Mouse (Mus musculus) testis, postnatal 10 days (tissue): ENCODE data around the gene Nrbp1.

Experiments
- DNase-seq: peaks from one replicate; pipeline ENCODE4 v3.0.0; 2021; ENCODE audit warnings: low spot score

The Nrbp1 gene

DNA sequence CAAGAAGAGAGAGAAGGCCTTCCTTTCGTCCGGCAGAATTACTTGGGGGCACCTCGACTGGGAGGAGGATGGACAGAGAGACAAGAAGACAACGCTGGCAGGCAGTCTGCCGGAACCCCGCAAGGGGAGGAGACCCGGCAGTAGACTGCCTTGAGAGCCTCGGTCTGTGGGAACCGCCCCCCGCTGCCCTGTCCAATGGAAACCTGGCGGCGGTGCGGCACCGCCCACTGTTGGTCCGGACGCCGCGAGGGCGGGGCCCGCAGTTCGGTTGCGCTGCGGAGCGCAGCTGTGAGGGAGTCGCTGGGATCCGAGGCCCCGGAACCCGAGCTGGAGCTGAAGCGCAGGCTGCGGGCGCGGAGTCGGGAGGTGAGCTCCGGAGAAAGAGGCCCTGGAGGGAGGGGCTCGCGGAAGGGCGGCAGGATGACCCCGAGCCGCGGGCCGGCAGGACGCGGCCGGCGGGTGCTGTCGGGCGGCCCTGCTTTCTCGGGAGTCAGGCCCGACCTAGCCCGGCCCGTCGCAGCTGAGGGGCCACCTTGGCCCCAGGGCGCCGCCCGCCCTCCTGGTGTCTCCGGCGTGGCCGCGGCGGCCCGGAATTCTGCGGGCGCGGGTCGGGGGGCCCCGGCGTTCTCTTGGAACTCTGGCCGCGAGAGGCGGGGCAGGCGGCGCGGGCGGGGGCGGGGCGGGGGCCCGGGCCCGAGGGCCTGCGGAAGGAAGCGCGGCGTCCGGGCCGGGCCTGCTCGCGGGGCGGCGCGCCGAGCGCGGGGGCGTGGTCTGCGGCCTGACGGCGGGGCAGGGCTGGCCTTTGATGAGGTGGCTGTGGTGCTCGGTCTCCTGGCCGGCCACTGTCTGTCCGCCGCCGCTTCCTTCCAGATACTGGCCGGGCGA lies at the start of gene Nrbp1, which contains the start of gene Gm9970:
Nrbp1 (plus strand) TSS at position 228 of the 885 bp plus-strand sequence.
Gm9970 (minus strand) TSS at position 596 of the 885 bp plus-strand sequence.
- peak; percentile 96 for DNase-seq

DNA sequence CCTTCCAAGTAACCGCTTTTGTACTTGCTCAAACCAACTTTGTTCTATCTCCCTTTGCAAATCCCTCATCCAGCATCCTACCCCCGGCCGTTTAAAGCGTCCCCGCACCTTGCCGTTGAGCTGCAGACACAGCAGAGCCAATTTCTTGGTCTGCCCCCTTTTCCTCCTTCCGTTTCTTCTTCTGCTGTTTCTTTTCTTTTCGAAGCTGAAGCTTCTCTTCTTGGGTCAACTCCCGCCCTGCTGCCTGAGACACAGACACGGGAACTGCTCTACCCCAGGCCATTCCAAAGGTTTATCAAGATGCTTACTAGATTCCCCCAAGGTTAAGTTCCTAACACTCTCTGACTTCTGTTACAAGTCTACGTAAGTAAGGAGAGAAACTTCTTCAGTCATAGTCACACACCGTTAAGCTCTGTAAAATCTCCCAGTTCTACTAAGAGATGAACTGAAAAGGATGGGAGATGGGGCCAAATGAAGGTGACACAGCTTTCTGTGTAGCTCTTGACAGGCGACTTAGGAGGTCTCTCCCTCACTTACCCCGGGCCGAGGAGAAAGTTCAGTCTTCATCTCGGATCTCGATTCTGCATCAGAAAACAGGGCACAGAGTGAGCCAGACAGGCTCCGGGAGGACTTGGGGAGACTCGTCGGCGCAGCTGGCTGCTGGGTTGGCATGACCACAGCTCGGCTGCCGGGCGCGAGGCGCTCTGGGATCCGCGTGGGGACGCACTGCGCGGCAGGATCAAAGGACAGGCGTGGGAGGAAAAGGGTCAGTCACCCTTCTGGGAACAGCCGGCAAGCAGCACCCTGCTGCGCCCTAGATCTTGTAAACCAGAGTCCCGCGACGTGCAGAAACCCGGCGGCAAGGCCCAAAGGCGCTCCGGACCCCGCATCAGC lies 48.4 kb upstream of the Nrbp1 start:
- peak; percentile 92 for DNase-seq

DNA sequence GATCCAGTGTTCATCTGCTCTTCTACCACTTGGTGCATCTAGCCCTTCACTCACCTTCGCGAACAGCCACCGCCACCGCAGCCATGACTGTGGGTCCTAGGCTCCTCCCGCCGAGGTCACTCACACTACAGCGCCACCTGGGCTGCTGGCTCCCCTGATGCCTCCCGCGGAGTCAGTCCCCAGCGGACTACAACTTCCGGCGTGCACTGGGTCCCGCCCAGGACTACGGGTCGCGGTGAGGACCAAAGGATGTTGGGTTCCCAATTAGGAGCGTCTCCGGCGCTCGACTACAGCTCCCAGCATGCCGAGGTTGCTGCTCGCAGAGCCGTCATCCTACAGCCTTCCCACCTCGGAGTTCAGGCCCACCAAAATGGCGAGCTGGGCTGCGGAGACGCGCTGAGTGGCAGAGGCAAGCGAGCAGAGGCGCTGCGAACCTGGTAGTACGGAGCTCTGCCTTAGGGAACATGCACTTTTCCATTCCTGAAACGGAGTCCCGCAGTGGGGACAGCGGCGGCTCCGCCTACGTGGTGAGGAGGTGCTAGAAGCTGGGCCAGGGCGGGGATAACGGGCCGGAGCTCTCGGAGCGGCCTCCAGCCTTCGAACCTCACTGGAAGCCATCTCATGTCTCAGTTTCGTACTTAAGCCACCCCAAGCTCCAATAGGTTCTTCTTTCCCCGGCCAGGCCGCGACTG lies 47.6 kb upstream of the Nrbp1 start, which contains the start of the genes Snx17 and Eif2b4:
Snx17 (plus strand) TSS at position 289 of the 692 bp plus-strand sequence.
Eif2b4 (minus strand) TSS at position 492 of the 692 bp plus-strand sequence.
- peak; percentile 98 for DNase-seq

DNA sequence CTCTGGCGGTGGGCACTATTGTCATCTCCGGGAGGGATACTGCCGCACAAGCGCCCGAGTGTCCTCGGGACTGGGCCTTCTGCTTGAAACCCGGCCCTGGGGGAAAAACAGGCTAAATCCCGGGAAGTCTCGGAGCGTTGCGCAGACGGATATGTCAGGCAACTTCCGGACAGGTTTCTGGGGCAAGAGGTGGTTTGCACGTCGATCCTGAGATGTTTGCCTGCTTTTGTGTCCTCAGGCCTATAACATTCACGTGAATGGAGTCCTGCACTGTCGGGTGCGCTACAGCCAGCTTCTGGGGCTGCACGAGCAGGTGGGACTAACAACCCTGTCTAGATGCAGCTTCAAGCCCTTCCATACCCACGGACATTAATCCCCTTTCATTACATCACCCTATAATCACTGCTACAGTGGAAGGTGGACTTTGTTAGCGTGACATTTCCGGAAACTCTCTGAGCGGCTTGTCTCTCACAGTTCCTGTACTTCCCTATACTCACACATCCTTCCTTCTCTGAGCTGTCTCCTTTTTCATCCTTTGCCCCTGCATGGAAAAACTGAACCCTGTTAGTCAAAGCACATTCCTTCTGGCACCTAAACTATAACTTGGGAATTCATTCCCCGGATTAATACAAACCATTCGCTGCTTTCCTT lies 46.9 kb upstream of the Nrbp1 start:
- DNase-seq = no peak

DNA sequence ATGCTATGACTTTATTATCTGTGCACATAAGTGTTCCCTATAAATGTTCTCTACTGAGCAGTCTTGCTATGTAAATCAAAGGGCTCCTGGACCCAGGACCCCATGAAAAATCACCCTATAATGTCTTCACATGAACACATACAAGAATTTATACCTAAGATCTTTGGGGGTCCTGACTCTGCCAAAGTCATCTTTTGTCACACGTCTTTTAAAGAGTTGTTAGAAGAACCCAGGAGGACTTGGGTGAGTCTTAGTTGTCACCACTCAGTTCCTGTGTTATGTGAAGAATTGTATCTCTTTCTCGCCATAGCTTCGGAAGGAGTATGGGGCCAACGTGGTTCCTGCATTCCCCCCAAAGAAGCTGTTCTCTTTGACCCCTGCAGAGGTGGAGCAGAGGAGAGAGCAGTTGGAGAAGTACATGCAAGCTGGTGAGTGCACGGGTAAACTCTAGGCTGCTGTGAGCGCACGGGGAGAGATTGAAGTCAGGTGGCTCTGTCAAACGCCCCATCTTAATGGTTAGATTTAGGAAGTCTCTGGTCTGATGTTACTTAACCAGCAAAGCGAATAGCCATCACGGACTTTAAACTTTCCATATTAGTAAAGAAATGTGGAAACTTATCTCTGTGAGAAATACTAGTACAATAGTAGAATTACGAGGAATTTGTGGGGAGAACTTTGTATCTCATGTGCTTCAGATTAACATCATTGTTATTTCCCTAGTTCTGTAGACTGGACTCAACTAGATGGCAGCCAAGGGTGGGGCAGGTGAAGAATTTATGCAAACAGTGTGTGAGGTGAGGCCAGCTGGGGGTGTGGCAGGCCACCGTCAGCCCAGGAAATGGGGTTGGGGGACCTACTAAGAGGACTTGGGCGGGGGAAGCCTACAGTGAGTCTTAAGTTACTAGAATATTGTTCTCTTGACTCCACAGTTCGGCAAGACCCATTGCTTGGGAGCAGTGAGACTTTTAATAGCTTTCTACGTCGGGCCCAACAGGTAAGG lies 45.9 kb upstream of the Nrbp1 start:
- no peak for DNase-seq

DNA sequence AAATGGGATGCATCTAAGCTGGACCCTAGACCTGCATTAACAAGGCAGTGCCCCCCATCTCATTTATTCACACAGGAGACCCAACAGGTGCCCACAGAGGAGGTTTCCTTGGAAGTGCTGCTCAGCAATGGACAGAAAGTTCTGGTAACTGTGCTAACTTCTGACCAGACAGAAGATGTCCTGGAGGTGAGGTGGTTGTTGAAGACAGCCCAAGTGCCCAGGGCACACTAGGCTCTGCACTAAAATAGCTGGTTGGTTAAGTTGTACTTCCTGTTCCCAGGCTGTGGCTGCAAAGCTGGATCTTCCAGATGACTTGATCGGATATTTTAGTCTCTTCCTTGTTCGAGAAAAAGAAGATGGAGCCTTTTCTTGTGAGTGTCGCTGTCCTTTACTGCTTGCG lies 45.0 kb upstream of the Nrbp1 start:
- DNase-seq = no peak

DNA sequence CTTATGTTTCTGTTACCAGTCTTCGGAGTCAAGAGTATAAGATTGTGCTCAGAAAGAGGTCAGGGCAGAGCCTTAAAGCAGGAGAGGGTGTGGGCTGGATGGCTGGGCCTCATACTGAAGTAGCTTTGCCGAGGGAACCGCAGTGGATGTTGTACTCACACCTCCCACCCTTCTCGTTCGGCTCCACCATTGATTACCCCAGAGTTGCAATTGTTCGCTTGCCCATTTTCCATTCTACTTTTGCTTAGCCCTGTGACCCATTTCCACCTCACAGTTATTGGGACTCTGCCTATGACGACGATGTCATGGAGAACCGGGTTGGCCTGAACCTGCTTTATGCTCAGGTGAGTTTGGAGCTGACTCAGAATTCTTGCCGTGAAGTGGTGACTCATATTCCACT lies 44.5 kb upstream of the Nrbp1 start:
- no peak for DNase-seq

DNA sequence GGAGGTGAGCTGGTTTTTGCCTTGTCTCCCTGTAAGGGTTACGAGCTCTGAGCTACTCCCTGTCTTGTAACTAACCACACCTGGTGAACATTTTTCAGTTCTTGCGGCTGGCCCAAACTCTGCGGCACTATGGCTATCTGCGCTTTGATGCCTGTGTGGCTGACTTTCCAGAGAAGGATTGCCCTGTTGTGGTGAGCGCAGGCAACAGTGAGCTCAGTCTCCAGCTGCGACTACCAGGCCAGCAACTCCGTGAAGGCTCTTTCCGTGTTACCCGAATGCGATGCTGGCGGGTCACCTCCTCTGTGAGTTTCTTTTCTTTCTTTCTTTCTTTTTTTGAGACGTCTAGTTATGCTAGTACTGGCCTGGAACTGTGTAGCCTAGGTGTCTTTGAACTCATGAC lies 43.6 kb upstream of the Nrbp1 start:
- DNase-seq = no peak

DNA sequence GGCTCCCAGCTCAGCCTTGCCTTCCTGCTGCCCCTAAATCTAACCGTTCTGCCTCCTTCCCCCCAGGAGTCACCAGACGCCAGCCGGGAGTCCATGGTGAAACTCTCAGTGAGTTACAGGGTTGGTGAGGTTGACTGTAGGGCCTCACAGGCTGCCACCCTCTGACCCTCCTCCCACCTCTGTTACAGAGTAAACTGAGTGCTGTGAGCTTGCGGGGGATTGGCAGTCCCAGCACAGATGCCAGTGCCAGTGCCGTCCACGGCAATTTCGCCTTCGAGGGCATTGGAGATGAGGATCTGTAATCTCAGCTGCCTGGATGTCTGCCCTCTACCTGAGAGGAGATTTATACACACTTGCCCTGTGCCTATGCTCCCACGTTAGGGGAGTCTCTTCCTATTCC lies 42.5 kb upstream of the Nrbp1 start:
- DNase-seq = no peak

DNA sequence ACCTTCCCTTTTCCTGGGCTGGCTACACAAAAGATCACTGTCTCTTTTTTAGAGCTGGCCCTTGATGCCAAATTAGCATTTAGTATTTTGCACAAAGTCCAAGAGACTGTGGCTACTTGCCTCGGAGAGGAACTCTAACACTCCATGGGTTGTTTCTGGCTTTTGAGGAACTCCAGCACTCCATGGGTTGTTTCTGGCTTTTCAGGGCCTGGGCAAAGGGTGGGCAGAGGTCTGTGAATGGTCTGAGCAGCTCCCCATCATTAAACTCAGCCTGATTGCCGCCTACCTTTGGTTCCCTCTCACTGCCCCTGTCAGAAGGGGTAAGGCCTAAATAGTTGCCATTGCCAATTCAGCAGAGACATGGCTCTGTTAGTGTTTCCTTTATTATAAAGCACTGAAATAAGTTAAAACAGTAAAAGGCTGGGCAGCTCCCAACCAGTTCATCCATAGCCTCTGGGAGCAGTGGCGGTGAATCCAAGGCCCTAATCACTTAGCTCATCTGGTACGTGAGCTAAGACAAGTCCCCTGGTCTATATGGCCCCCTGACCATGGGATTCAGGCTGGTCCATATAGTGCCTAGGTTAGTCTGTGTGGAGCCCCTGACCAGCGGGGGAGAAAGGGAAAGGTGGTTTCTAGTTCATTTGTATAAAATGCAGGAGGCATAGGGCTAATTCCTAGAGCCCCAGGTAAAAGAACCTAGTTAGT lies 41.9 kb upstream of the Nrbp1 start:
- no peak for DNase-seq

DNA sequence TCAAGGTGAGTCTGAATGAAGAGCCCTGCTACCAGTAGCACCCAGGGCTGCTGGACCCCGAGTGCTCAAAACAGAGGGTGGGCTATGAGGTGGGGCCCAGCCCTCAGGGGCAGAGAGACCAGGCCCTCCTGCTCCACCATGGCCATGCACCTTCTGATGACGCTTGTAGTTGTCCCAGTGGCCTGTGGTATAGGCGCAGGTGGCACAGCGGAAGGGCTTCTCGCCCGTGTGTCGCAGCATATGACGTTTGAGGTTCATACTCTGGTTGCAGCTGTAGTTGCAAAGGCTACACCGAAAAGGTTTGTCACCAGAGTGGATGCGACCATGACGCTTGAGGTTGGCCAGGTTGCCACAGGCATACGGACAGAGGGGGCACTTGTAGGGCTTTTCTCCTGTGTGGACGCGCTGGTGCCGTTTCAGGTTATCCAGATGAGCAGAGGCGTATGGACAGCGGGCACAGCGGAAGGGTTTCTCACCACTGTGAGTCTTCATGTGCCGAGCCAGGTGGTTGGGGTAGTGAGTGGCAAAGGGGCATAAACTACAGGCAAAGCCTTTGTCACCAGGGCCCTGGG lies 41.3 kb upstream of the Nrbp1 start:
- DNase-seq = no peak

DNA sequence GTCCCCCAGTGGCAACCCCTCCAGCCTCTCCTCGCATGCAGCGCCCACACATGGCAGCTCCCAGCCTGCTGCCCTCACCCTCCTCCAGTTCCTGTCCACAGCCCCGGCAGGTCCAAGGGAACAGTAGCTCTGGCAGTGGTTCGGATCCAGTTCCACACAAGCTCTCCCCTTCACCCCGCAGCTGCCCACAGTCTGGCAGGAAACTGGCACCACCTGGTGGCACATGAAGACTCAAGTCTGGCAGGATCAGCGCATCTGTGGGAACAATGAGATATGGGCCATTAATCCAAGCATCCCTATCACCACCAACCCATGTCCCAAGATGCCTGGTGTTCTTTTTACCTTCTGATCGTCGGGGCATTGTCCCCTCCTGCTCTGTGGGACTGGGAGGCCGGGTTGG lies 40.8 kb upstream of the Nrbp1 start:
- no peak for DNase-seq

DNA sequence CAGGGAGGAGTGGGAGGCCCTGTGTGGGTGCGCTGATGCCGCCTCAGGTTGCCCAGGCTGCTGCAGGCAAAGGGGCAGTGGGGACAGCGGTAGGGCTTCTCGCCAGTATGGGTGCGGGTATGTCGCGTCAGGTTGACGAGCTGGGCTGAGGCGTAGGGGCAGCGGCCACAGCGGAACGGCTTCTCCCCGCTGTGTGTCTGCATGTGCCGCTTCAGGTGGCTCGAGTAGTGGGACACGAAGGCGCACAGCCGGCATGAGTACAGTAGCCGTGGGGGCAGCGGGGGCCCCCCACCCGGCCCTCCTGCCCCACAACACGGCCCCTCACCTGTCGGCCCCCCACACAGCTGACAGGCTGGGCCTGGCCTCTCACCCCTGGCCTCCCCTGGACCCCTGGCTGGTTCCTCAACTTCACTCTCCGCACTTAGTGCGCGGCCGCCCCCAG lies 40.3 kb upstream of the Nrbp1 start:
- peak; percentile 62 for DNase-seq

DNA sequence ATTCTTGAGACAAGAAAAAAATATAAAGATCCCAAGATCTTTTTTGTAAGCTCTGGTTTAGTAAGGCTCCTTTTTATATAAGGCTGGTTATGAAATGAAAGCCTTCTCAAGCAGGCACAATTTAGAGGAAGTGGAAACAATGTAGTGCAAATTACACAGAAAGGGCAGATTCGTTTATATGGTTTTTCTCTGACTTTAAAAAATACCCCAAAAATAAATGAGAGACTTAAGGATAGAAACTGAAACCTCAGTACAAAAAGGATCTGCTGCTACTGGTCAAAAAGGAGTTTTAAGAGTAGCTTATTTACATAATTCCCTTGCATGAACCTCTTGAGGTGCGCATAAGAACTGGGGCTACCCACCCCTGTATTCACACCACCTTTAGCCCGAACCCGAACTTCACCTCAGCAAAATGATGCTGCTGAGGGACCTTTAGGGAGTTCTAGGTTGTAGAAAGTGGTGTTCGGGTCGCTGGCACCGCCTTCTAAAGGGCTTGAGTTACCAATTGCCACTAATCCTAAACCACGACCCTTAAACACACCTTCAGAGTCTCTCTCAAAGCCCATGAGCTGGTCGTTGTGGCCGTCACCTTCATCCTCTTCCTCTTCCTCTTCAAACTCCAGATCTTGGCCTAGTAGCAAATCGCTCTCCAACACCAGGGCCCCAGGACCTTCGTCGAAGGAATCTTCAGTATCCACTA lies 39.5 kb upstream of the Nrbp1 start:
- no peak for DNase-seq

DNA sequence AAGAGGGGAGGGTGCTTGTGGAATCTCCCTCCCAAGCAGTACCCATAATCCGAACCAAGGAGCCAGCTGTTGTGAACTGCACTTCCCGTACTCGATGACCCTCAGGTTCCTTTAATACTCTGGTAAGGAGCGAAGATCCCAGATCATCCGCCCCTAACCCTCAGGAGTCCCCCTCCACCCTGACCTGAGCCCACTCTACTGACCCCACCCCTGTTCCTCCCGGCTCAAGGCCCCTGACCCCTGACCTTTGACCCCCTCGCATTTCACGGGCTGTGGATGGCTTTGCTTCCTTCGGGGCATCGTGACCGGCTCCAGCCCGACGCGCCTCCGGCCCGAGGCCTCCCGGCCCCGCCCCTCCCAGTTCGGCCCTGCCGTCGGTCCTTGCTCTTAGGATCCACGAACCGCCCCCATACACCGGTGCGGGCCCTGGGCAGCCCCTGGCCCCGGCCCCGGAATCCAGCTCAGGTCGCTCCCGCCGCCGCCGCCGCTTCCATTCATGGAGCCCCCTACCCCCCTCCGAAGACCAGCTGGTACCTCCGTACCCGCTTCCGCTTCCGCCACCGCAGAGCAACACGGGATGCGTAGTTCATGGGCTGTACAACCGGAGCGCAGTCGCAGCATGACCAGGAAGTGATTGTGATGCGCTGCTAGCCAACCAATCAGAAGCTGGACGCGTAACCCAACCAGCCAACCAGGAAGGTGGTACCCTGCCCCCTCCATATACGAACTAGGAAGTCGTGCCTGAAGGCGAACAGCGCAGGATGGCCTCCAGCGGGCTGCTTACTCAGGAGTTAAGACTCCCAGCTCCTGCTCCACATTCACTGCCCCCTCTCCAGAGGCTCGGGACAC lies 38.7 kb upstream of the Nrbp1 start, which contains the start of gene Zfp513:
Zfp513 (minus strand) TSS at position 562 of the 849 bp plus-strand sequence.
- DNase-seq = peak; percentile 90

DNA sequence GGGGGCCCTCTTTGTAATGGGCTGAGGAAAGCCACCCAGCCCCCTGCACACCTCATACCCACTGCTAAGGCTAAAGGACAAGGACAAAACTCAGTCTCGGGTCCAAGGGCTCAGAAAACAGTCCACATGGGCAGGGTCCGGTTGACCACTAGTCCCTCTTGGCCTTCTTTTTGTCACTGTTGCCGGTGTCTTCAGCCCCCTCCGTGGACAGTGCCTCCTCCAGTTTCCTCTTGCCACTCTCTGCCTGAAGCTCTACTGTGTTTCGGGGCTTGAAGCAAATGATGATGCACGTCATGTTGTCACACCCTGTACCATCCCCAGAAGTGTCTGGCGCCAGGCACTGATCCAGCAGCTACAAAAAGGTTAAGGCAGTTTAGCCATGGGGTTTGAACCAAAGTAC lies 37.7 kb upstream of the Nrbp1 start:
- no peak for DNase-seq

DNA sequence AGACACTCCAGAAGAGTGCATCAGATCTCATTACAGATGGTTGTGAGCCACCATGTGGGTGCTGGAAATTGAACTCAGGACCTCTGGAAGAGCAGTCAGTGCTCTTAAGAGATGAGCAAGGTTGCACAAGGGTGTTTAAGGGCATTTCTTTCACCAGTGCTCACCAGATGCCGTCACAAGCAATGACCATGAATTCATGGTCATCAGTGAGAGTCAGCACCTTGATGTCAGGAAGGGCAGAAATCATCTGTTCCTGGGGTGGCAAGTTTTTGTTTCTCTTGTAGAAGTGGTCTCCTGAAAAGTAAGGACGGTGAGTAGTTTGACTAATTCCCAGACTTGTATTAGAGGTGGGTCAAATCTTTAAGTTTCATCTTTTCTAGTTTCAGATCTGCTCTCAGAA lies 36.8 kb upstream of the Nrbp1 start:
- DNase-seq = no peak

DNA sequence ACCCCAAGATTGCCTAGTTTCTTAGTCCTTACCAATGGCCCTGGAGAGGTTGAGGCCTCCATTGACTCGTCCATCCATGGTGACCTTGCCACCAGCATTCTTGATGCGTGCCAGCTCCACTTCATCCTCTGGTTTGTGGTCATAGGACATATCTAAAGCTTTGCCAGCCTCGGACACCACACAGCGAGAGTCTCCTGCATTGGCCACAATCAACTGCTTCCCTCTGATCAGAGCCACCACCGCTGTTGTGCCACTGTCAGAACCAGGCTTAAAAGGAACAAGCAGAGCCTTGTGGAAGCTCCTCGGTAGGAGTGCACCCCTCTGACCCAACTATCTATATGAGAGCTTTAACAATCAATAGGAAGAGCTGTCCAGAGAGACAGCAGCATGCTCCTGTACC lies 36.2 kb upstream of the Nrbp1 start:
- DNase-seq = no peak
